Mouse (Mus musculus): ENCODE measurements around the gene Zfp106. TPM values are rescaled to one million over a fixed set of nuclear protein-coding genes. Genes with fewer than 3 reads are reported as not detected.

Gene Zfp106
- polyA plus RNA-seq, 1 experiment = 287 TPM

- Histone ChIP-seq H3K27ac (ENCODE audit: insufficient read depth, low read length) (no peak overlapping the region), H3K36me3 (ENCODE audit: control insufficient read depth, insufficient read depth, low read length, poor library complexity, severe bottlenecking) (no peaks in the 10 kb centered on the region), H3K4me3 (ENCODE audit: low read depth, low read length) (no peak overlapping the region), H3K27me3 (ENCODE audit: control insufficient read depth, insufficient read depth, low read length, poor library complexity, severe bottlenecking) (no peaks in the 10 kb centered on the region), H3K4me1 (ENCODE audit: control insufficient read depth, insufficient read depth, low read length) (no peaks in the 10 kb centered on the region), H3K9me3 (replicated peaks; ENCODE audit: control insufficient read depth, insufficient read depth, low read length, poor library complexity, severe bottlenecking) (no peaks in the 10 kb centered on the region), H3K9ac (ENCODE audit: low read depth, poor library complexity, severe bottlenecking) (no peak overlapping the region)
- TF ChIP-seq EP300 (IDR thresholded peaks at IDR 0.05; ENCODE audit: insufficient read depth, low read depth, low read length) = no peak
- no peak for TF ChIP-seq CTCF (IDR thresholded peaks at IDR 0.05; ENCODE audit: low read depth, low read length)
- TF ChIP-seq POLR2A (IDR thresholded peaks at IDR 0.05; ENCODE audit: insufficient read depth, low read length) = no peak
These were observed 70.4 kb downstream of the Zfp106 start for GRCm38 (mm10) chr2:120493254-120493653.

DNA sequence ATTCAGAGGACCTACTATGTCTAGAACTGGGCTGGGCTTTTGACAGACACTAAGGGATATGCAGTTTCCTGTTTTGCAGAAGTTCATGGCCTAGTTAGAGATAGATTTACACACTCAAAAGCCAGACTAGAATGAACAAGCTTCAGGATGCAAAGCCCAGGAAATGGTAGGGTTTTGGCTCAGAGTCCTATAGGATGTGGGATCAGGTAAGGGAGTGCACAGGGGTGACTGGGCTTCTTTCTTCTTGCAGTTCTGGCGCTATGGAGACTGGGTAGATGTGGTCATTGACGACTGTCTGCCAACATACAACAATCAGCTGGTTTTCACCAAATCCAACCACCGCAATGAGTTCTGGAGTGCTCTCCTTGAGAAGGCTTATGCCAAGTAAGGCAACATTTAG, 79.4 kb downstream of the Zfp106 start:
- no peaks in the 10 kb centered on the region for H3K36me3 ChIP-seq (ENCODE audit: control insufficient read depth, insufficient read depth, low read length, poor library complexity, severe bottlenecking)

GRCm38 (mm10) chr2:120482506-120483389, 80.9 kb downstream of the Zfp106 start:
- Histone ChIP-seq H3K27ac (ENCODE audit: insufficient read depth, low read length) (no peak overlapping the region), H3K9ac (ENCODE audit: low read depth, poor library complexity, severe bottlenecking) (no peak overlapping the region), H3K4me3 (ENCODE audit: low read depth, low read length) (no peak overlapping the region), H3K4me1 (ENCODE audit: control insufficient read depth, insufficient read depth, low read length) (no peaks in the 10 kb centered on the region), H3K27me3 (ENCODE audit: control insufficient read depth, insufficient read depth, low read length, poor library complexity, severe bottlenecking) (no peaks in the 10 kb centered on the region; the same call in 1 of the 2 replicates), H3K9me3 (replicated peaks; ENCODE audit: control insufficient read depth, insufficient read depth, low read length, poor library complexity, severe bottlenecking) (no peaks in the 10 kb centered on the region), H3K36me3 (ENCODE audit: control insufficient read depth, insufficient read depth, low read length, poor library complexity, severe bottlenecking) (no peaks in the 10 kb centered on the region)
- TF ChIP-seq POLR2A (IDR thresholded peaks at IDR 0.05; ENCODE audit: insufficient read depth, low read length) = no peak
- TF ChIP-seq CTCF (IDR thresholded peaks at IDR 0.05; ENCODE audit: low read depth, low read length) = no peak
- no peak for TF ChIP-seq EP300 (IDR thresholded peaks at IDR 0.05; ENCODE audit: insufficient read depth, low read depth, low read length)

More for the DNA sequence above, 79.4 kb downstream of the Zfp106 start:
- TF ChIP-seq EP300 (IDR thresholded peaks at IDR 0.05; ENCODE audit: insufficient read depth, low read depth, low read length) (no peak), CTCF (IDR thresholded peaks at IDR 0.05; ENCODE audit: low read depth, low read length) (no peak)
- no peaks in the 10 kb centered on the region; the same call in 1 of the 2 replicates for H3K27me3 ChIP-seq (ENCODE audit: control insufficient read depth, insufficient read depth, low read length, poor library complexity, severe bottlenecking)
- no peak overlapping the region for H3K27ac ChIP-seq (ENCODE audit: insufficient read depth, low read length)
- H3K9ac ChIP-seq (ENCODE audit: low read depth, poor library complexity, severe bottlenecking) = no peak overlapping the region
- no peak overlapping the region for H3K4me3 ChIP-seq (ENCODE audit: low read depth, low read length)
- H3K4me1 ChIP-seq (ENCODE audit: control insufficient read depth, insufficient read depth, low read length) = no peaks in the 10 kb centered on the region
- H3K9me3 ChIP-seq (replicated peaks; ENCODE audit: control insufficient read depth, insufficient read depth, low read length, poor library complexity, severe bottlenecking) = no peaks in the 10 kb centered on the region

DNA sequence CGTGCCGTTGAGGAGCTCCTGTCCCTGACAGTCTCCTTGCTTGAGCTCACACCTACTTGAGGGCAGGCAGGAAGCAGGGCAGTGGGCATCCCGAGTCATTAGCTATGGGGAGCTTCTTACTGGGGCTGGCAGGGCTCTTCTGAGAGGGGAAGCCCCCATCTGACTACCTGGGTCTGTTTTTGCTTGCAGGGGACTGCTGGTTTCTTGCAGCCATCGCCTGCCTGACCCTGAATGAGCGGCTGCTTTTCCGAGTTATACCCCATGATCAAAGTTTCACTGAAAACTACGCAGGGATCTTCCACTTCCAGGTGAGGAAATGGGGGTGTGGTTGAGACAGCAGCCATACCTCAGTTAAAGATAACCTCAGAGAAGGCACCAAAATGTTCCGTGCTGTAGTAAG, 81.7 kb downstream of the Zfp106 start:
- Histone ChIP-seq H3K27me3 (ENCODE audit: control insufficient read depth, insufficient read depth, low read length, poor library complexity, severe bottlenecking) (no peaks in the 10 kb centered on the region; the same call in 1 of the 2 replicates), H3K27ac (ENCODE audit: insufficient read depth, low read length) (no peak overlapping the region), H3K4me1 (ENCODE audit: control insufficient read depth, insufficient read depth, low read length) (no peaks in the 10 kb centered on the region), H3K4me3 (ENCODE audit: low read depth, low read length) (no peak overlapping the region), H3K36me3 (ENCODE audit: control insufficient read depth, insufficient read depth, low read length, poor library complexity, severe bottlenecking) (no peaks in the 10 kb centered on the region), H3K9ac (ENCODE audit: low read depth, poor library complexity, severe bottlenecking) (no peak overlapping the region), H3K9me3 (replicated peaks; ENCODE audit: control insufficient read depth, insufficient read depth, low read length, poor library complexity, severe bottlenecking) (no peaks in the 10 kb centered on the region)
- no peak for TF ChIP-seq EP300 (IDR thresholded peaks at IDR 0.05; ENCODE audit: insufficient read depth, low read depth, low read length)
- no peak for TF ChIP-seq CTCF (IDR thresholded peaks at IDR 0.05; ENCODE audit: low read depth, low read length)
- no peak for TF ChIP-seq POLR2A (IDR thresholded peaks at IDR 0.05; ENCODE audit: insufficient read depth, low read length)

DNA sequence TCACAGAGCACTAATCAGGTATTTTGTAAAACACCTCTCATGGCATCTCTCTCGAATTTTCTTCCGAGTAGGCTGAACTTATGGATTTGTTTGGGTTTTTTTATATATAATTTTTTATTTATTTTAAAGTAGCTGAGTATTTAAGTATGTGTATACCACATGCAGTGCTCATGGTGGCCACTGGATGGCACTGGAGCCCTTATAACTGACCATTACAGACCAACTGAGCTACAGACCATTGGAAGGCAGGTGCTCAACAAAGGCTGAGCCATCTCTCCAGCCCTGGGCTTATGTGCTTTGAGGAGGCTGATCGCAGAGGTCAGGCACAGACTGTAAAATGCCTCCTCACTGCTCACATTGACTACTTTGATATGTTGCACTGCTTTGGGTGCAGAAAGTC, 85.0 kb downstream of the Zfp106 start:
- no peak overlapping the region for H3K9ac ChIP-seq (ENCODE audit: low read depth, poor library complexity, severe bottlenecking)
- H3K4me3 ChIP-seq (ENCODE audit: low read depth, low read length) = no peak overlapping the region
- no peaks in the 10 kb centered on the region; the same call in 1 of the 2 replicates for H3K27me3 ChIP-seq (ENCODE audit: control insufficient read depth, insufficient read depth, low read length, poor library complexity, severe bottlenecking)
- no peaks in the 10 kb centered on the region for H3K36me3 ChIP-seq (ENCODE audit: control insufficient read depth, insufficient read depth, low read length, poor library complexity, severe bottlenecking)
- H3K4me1 ChIP-seq (ENCODE audit: control insufficient read depth, insufficient read depth, low read length) = no peaks in the 10 kb centered on the region
- TF ChIP-seq CTCF (IDR thresholded peaks at IDR 0.05; ENCODE audit: low read depth, low read length) = peak; percentile 67
- TF ChIP-seq EP300 (IDR thresholded peaks at IDR 0.05; ENCODE audit: insufficient read depth, low read depth, low read length) = no peak
- H3K27ac ChIP-seq (ENCODE audit: insufficient read depth, low read length) = no peak overlapping the region
- H3K9me3 ChIP-seq (replicated peaks; ENCODE audit: control insufficient read depth, insufficient read depth, low read length, poor library complexity, severe bottlenecking) = no peaks in the 10 kb centered on the region
